Mouse (Mus musculus): Measurements from ENCODE around the gene Ptprd. TPM values are rescaled to one million over a fixed set of nuclear protein-coding genes. Genes with fewer than 3 reads are reported as not detected.

Ptprd gene
- total and polyA plus RNA-seq, 2 experiments from 2014 or later: 5.6 to 23.3 TPM

GRCm38 (mm10) chr4:76444778-76445177 is 1767.0 kb downstream of the Ptprd start:
- Histone ChIP-seq H3K27me3 (ENCODE audit: control insufficient read depth, insufficient read depth, low read length) (no peaks in the 10 kb centered on the region), H3K4me3 (ENCODE audit: low read depth, low read length) (no peak overlapping the region), H3K9me3 (replicated peaks; ENCODE audit: control insufficient read depth, low read length) (no peaks in the 10 kb centered on the region), H3K4me2 (ENCODE audit: low read depth, low read length) (no peak overlapping the region), H3K4me1 (ENCODE audit: control insufficient read depth, insufficient read depth) (peaks cover 4% of the 10 kb centered on the region; the same call in 1 of the 2 replicates), H3K36me3 (replicated peaks; ENCODE audit: control insufficient read depth, insufficient read depth, low read length) (no peaks in the 10 kb centered on the region), H3K27ac (ENCODE audit: low read depth) (no peak overlapping the region), H3K9ac (replicated peaks; ENCODE audit: low read depth, low read length) (no peak overlapping the region)
- 78% methylated on average over 4 of the region's 4 CpGs for WGBS
- DNase-seq (ENCODE audit: low spot score) (no peak), ATAC-seq (ENCODE audit: insufficient read depth, low read depth) (no peak)
- no peak for TF ChIP-seq EP300 (IDR thresholded peaks at IDR 0.05; ENCODE audit: low read depth)
- TF ChIP-seq CTCF (IDR thresholded peaks at IDR 0.05; ENCODE audit: low read depth): no peak

- Histone ChIP-seq H3K27me3 (ENCODE audit: control insufficient read depth, insufficient read depth, low read length) (no peaks in the 10 kb centered on the region), H3K4me2 (ENCODE audit: low read depth, low read length) (no peak overlapping the region), H3K9me3 (replicated peaks; ENCODE audit: control insufficient read depth, low read length) (no peaks in the 10 kb centered on the region), H3K27ac (ENCODE audit: low read depth) (no peak overlapping the region), H3K36me3 (replicated peaks; ENCODE audit: control insufficient read depth, insufficient read depth, low read length) (no peaks in the 10 kb centered on the region), H3K4me3 (ENCODE audit: low read depth, low read length) (no peak overlapping the region), H3K4me1 (ENCODE audit: control insufficient read depth, insufficient read depth) (peaks cover 9% of the 10 kb centered on the region), H3K9ac (replicated peaks; ENCODE audit: low read depth, low read length) (no peak overlapping the region)
- no peak for DNase-seq (ENCODE audit: low spot score)
- no peak for TF ChIP-seq CTCF (IDR thresholded peaks at IDR 0.05; ENCODE audit: low read depth)
- no peak for TF ChIP-seq EP300 (IDR thresholded peaks at IDR 0.05; ENCODE audit: low read depth)
- no peak for ATAC-seq (ENCODE audit: insufficient read depth, low read depth)
- 69% methylated on average over 4 of the region's 4 CpGs for WGBS
These were observed 1768.2 kb downstream of the Ptprd start for GRCm38 (mm10) chr4:76443553-76443952.

- 15% methylated on average over 6 of the region's 6 CpGs for WGBS
- Histone ChIP-seq H3K27ac (ENCODE audit: low read depth) (0 out of 2 replicates have a peak overlapping the region, but pooled peaks have one; percentile 25), H3K9me3 (replicated peaks; ENCODE audit: control insufficient read depth, low read length) (no peaks in the 10 kb centered on the region), H3K4me1 (ENCODE audit: control insufficient read depth, insufficient read depth) (peaks cover 18% of the 10 kb centered on the region), H3K36me3 (replicated peaks; ENCODE audit: control insufficient read depth, insufficient read depth, low read length) (no peaks in the 10 kb centered on the region), H3K4me3 (ENCODE audit: low read depth, low read length) (peak overlapping the region; percentile 27), H3K27me3 (ENCODE audit: control insufficient read depth, insufficient read depth, low read length) (no peaks in the 10 kb centered on the region), H3K9ac (replicated peaks; ENCODE audit: low read depth, low read length) (no peak overlapping the region), H3K4me2 (ENCODE audit: low read depth, low read length) (peak overlapping the region; percentile 48)
- ATAC-seq (ENCODE audit: insufficient read depth, low read depth) (peak; percentile 36; the same call in 1 of the 2 replicates), DNase-seq (ENCODE audit: low spot score) (peak; percentile 60)
- TF ChIP-seq EP300 (IDR thresholded peaks at IDR 0.05; ENCODE audit: low read depth) (no peak), CTCF (IDR thresholded peaks at IDR 0.05; ENCODE audit: low read depth) (no peak)
These were observed 1770.9 kb downstream of the Ptprd start for GRCm38 (mm10) chr4:76440791-76441364.

GRCm38 (mm10) chr4:76438496-76439079 is 1773.2 kb downstream of the Ptprd start:
- no peak overlapping the region for H3K4me3 ChIP-seq (ENCODE audit: low read depth, low read length)
- DNase-seq (ENCODE audit: low spot score) (no peak), ATAC-seq (ENCODE audit: insufficient read depth, low read depth) (no peak)
- H3K4me1 ChIP-seq (ENCODE audit: control insufficient read depth, insufficient read depth): peaks cover 18% of the 10 kb centered on the region
- H3K9me3 ChIP-seq (replicated peaks; ENCODE audit: control insufficient read depth, low read length): no peaks in the 10 kb centered on the region
- H3K27ac ChIP-seq (ENCODE audit: low read depth): no peak overlapping the region
- TF ChIP-seq CTCF (IDR thresholded peaks at IDR 0.05; ENCODE audit: low read depth) (no peak), EP300 (IDR thresholded peaks at IDR 0.05; ENCODE audit: low read depth) (no peak)
- no peak overlapping the region for H3K9ac ChIP-seq (replicated peaks; ENCODE audit: low read depth, low read length)
- WGBS: 73% methylated on average over 6 of the region's 6 CpGs
- no peaks in the 10 kb centered on the region for H3K36me3 ChIP-seq (replicated peaks; ENCODE audit: control insufficient read depth, insufficient read depth, low read length)
- H3K27me3 ChIP-seq (ENCODE audit: control insufficient read depth, insufficient read depth, low read length): no peaks in the 10 kb centered on the region
- no peak overlapping the region for H3K4me2 ChIP-seq (ENCODE audit: low read depth, low read length)

- ATAC-seq (ENCODE audit: insufficient read depth, low read depth) (no peak), DNase-seq (ENCODE audit: low spot score) (no peak)
- H3K9me3 ChIP-seq (replicated peaks; ENCODE audit: control insufficient read depth, low read length): no peaks in the 10 kb centered on the region
- peaks cover 18% of the 10 kb centered on the region for H3K4me1 ChIP-seq (ENCODE audit: control insufficient read depth, insufficient read depth)
- H3K36me3 ChIP-seq (replicated peaks; ENCODE audit: control insufficient read depth, insufficient read depth, low read length): no peaks in the 10 kb centered on the region
- H3K9ac ChIP-seq (replicated peaks; ENCODE audit: low read depth, low read length): no peak overlapping the region
- H3K27ac ChIP-seq (ENCODE audit: low read depth): no peak overlapping the region
- H3K4me2 ChIP-seq (ENCODE audit: low read depth, low read length): no peak overlapping the region
- H3K27me3 ChIP-seq (ENCODE audit: control insufficient read depth, insufficient read depth, low read length): no peaks in the 10 kb centered on the region
- TF ChIP-seq EP300 (IDR thresholded peaks at IDR 0.05; ENCODE audit: low read depth) (no peak), CTCF (IDR thresholded peaks at IDR 0.05; ENCODE audit: low read depth) (no peak)
- WGBS: 94% methylated on average over 4 of the region's 4 CpGs
- H3K4me3 ChIP-seq (ENCODE audit: low read depth, low read length): no peak overlapping the region
These were observed 1773.7 kb downstream of the Ptprd start for GRCm38 (mm10) chr4:76438068-76438467.
